Mouse (Mus musculus) olfactory bulb, adult 2 months (tissue): ENCODE measurements around the gene Pde3a.

Source experiments
- CTCF ChIP-seq: fragments of 200-500 bp; IDR thresholded peaks from 2 replicates; pipeline ENCODE4 v1.5.1; 2012; ENCODE audit warnings: low read depth, mild to moderate bottlenecking, low read length, moderate library complexity; ENCODE audit not compliant: insufficient read depth
- POLR2A ChIP-seq: fragments of 200-500 bp; IDR thresholded peaks from 2 replicates; pipeline ENCODE4 v1.6.1; 2012; ENCODE audit warnings: mild to moderate bottlenecking, low read depth, low read length, moderate library complexity; ENCODE audit not compliant: insufficient read depth

DNA sequence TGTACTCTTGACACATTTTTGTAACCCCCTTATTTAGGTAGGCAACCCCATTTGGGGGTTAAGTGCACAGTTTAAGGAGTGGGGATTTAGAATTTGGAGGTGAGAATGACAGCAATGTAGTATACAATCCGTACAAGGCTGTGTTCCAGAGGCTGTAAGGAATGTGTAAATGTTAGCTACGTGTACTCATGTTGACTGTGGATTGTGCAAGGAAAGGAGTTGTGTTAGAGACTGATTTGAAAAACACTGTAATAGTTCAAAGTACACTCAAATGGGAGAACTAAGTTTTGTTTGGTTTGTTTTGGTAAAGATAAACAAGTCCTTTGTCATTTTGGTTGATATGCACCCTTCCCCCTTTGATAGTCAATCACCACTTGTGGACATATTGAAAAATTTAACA, 273.5 kb downstream of the Pde3a start:
- TF ChIP-seq POLR2A (no peak), CTCF (no peak)
